Mouse (Mus musculus): ENCODE results near the gene Aldh2. TPM values are rescaled to one million over a fixed set of nuclear protein-coding genes. Genes with fewer than 3 reads are reported as not detected.

Gene Aldh2
- total and polyA plus RNA-seq, 3 experiments, result 198 to 471 (median 267) TPM

- peak overlapping the region; percentile 4; the same call in 1 of the 2 replicates for H3K9ac ChIP-seq (ENCODE audit: control insufficient read depth, low read depth, low read length, poor library complexity, severe bottlenecking)
- H3K4me3 ChIP-seq (ENCODE audit: control insufficient read depth in 1 of 2, insufficient read depth in 1 of 2, low read depth in 2 of 2, low read length in 2 of 2), result no peak overlapping the region
- no peaks in the 10 kb centered on the region for H3K27me3 ChIP-seq (ENCODE audit: control insufficient read depth in 1 of 2, insufficient read depth in 2 of 2, low read length in 2 of 2)
- peak overlapping the region; percentile 59; the same call in 1 of the 2 replicates for H3K27ac ChIP-seq (ENCODE audit: control insufficient read depth, low read depth, low read length)
- peaks cover 0 to 33% of the 10 kb centered on the region in 2 experiments; a peak in 2 of 4 replicates for H3K36me3 ChIP-seq (ENCODE audit: control insufficient read depth in 1 of 2, insufficient read depth in 2 of 2, low read length in 2 of 2)
- H3K9me3 ChIP-seq (replicated peaks; ENCODE audit: insufficient read depth, low read length), result no peaks in the 10 kb centered on the region
- peak; percentile 15 for DNase-seq (ENCODE audit: low read depth, low spot score)
- H3K79me2 ChIP-seq (ENCODE audit: control insufficient read depth, insufficient read depth, low read length, poor library complexity), result peaks cover 3% of the 10 kb centered on the region
- peaks cover 19 to 30% of the 10 kb centered on the region in 2 experiments for H3K4me1 ChIP-seq (ENCODE audit: control insufficient read depth in 1 of 2, insufficient read depth in 2 of 2, low read length in 2 of 2)
- TF ChIP-seq MYB (IDR thresholded peaks at IDR 0.05; ENCODE audit: low read depth, low read length) (no peak), E2F4 (IDR thresholded peaks at IDR 0.05; ENCODE audit: borderline replicate concordance, low read depth, low read length) (no peak), CHD2 (IDR thresholded peaks at IDR 0.05; ENCODE audit: low read length) (no peak), GATA1 (IDR thresholded peaks at IDR 0.05; ENCODE audit: low read depth, low read length) (no peak), BHLHE40 (IDR thresholded peaks at IDR 0.05; ENCODE audit: borderline replicate concordance, low read depth, low read length) (peak; percentile 61), ZNF384 (IDR thresholded peaks at IDR 0.05; ENCODE audit: low read depth, low read length) (no peak), MAX (IDR thresholded peaks at IDR 0.05; ENCODE audit: low read length) (0 out of 2 replicates have a peak, but pooled peaks have one; percentile 30), CHD1 (IDR thresholded peaks at IDR 0.05; ENCODE audit: low read depth, low read length) (no peak), POLR2AphosphoS2 (IDR thresholded peaks at IDR 0.05; ENCODE audit: low read length) (no peak), MAFK (IDR thresholded peaks at IDR 0.05; ENCODE audit: borderline replicate concordance, low read depth, low read length) (no peak), EP300 (IDR thresholded peaks at IDR 0.05; ENCODE audit: low read depth in 1 of 2, low read length in 2 of 2) (peak; percentile 47 to 74), ELF1 (IDR thresholded peaks at IDR 0.05; ENCODE audit: low read depth, low read length) (no peak), UBTF (IDR thresholded peaks at IDR 0.05; ENCODE audit: borderline replicate concordance, insufficient read depth, low read depth, low read length) (no peak), TAL1 (IDR thresholded peaks at IDR 0.05; ENCODE audit: low read length) (peak; percentile 39; the same call in 1 of the 2 replicates), MAZ (IDR thresholded peaks at IDR 0.05; ENCODE audit: low read depth, low read length) (no peak), HCFC1 (IDR thresholded peaks at IDR 0.05; ENCODE audit: low read depth, low read length) (no peak), ETS1 (IDR thresholded peaks at IDR 0.05; ENCODE audit: low read depth, low read length) (peak; percentile 53), NELFE (IDR thresholded peaks at IDR 0.05; ENCODE audit: low read depth, low read length) (no peak), NRF1 (IDR thresholded peaks at IDR 0.05; ENCODE audit: insufficient read depth, low read depth, low read length, poor library complexity, severe bottlenecking) (no peak), JUND (IDR thresholded peaks at IDR 0.05; ENCODE audit: low read depth, low read length) (no peak), ZMIZ1 (IDR thresholded peaks at IDR 0.05; ENCODE audit: low read depth, low read length) (no peak), MYC (IDR thresholded peaks at IDR 0.05; ENCODE audit: low read depth, low read length) (no peak), MEF2A (IDR thresholded peaks at IDR 0.05; ENCODE audit: extremely low read depth, insufficient replicate concordance, low read depth, low read length, poor library complexity, severe bottlenecking) (no peak), SMC3 (IDR thresholded peaks at IDR 0.05; ENCODE audit: low read depth, low read length) (no peak), CTCF (IDR thresholded peaks at IDR 0.05 in 2 of 3, conservative IDR thresholded peaks at IDR 0.05 in 1 of 3; ENCODE audit: control insufficient read depth in 1 of 3, insufficient read depth in 1 of 3, low read depth in 2 of 3, low read length in 3 of 3, poor library complexity in 1 of 3, severe bottlenecking in 1 of 3) (no peak), SIN3A (IDR thresholded peaks at IDR 0.05; ENCODE audit: low read length) (0 out of 2 replicates have a peak, but pooled peaks have one; percentile 14), RCOR1 (IDR thresholded peaks at IDR 0.05; ENCODE audit: low read depth, low read length) (peak; percentile 23; the same call in 1 of the 2 replicates), POLR2A (IDR thresholded peaks at IDR 0.05; ENCODE audit: control insufficient read depth in 1 of 2, insufficient read depth in 1 of 2, low read depth in 1 of 2, low read length in 2 of 2, poor library complexity in 1 of 2) (no peak), USF1 (IDR thresholded peaks at IDR 0.05; ENCODE audit: low read depth, low read length) (peak; percentile 83), USF2 (IDR thresholded peaks at IDR 0.05; ENCODE audit: borderline replicate concordance in 1 of 2, insufficient read depth in 1 of 2, low read depth in 1 of 2, low read length in 2 of 2) (no peak), TCF12 (IDR thresholded peaks at IDR 0.05; ENCODE audit: low read depth, low read length) (no peak; the same call in 1 of the 2 replicates), GABPA (IDR thresholded peaks at IDR 0.05; ENCODE audit: low read depth, low read length) (no peak), POLR2AphosphoS5 (IDR thresholded peaks at IDR 0.05; ENCODE audit: borderline replicate concordance, low read depth, low read length) (no peak), MXI1 (IDR thresholded peaks at IDR 0.05; ENCODE audit: low read depth, low read length) (no peak), KAT2A (conservative IDR thresholded peaks at IDR 0.05; ENCODE audit: low read depth, low read length) (no peak), ZC3H11A (IDR thresholded peaks at IDR 0.05; ENCODE audit: low read depth, low read length) (no peak), ZKSCAN1 (IDR thresholded peaks at IDR 0.05; ENCODE audit: low read depth, low read length) (no peak)
Measured at GRCm38 (mm10) chr5:121597991-121598537, 4.4 kb upstream of the Aldh2 start.

All from MEL (cell line).